Mouse (Mus musculus) MEL-GATA-1-ER (cell line): ENCODE data around the gene Tmem88b.
"Not testable (repeated sequence)": the region's sequence is repeated elsewhere in the genome, so short reads cannot be mapped to it uniquely, and the experiment has no call there.

Experiments used
- DNase-seq: peaks from one replicate; pipeline ENCODE4 v3.0.0-alpha.2; 2012; ENCODE audit warnings: low read depth; ENCODE audit errors: extremely low read depth

Tmem88b gene

DNA sequence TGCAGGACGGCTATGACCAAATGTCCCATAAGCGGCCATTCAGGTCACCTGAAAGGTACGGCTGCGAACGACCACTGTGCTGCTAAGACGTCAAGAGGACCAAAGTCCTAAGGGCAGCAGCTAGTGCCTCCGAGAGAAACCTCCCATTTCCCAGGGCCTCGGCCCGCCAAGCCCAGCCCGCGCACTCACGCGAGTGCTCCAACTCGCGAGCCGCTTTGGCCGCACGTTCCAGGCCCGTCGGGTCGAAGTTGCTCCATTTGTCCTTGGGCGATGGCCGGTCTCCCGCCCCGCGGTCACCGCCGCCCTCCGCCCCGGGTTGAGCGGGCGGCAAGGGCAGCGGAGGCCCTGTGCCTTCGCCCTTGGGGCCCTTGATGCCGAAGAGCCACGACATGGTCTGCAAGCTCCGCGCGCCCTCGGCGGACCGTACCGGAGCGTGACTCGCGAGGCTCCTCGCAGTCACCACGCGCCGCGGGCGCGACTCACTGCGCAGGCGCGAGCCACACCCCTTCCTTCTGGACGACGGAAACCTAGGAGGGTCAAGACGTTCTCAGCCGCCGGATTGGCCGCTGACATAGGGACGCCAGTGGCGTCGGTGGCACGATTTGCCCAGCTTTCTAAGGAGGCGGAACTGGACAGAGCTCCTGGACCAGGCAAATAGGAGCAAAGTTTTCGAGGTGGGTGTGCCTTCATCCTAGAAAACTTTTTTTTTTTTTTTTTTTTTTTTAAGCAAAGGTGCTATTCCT, 24.9 kb downstream of the Tmem88b start, which contains the start of gene Atad3a:
Gene Atad3a, minus strand, starts transcription at position 481 of the 743 bp plus-strand sequence.
- peak; percentile 99 for DNase-seq

DNA sequence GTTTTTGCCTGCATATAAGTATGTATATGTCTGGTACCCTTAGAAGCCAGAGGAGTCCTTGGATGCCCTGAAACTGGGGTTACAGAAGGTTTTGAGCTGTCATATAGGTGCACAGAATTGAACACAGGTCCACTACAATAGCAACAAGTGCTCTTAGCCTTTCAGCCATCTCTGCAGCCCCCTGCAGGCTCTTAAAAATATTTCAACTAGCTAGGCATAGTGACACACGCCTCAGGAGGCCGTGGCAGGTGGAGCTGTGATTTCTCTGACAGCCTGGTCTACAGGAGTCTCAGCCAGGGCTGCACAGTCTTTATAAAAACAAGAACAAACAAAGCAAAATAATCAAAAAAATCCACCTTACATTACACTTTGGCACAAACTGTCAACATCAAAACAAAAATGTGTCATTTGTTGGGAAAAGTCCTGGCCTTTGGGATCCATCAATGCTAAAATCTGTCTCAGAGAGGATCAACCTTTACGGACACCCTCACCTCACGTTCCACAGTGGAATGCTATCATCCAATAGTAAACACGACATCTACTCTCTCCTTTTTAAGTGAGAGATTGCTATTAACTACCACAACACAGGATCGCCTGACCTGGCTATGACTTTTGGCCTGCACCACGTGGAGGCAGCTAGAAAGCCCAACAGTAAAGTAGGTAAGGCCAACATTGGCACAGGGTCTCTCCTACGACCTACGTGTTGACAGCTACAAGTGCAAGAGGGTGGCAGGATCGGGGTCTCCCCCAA, 25.6 kb downstream of the Tmem88b start:
- DNase-seq = no peak

GRCm38 (mm10) chr4:155757011-155757410, 28.7 kb downstream of the Tmem88b start:
- no peak for DNase-seq

GRCm38 (mm10) chr4:155746575-155747490, 38.8 kb downstream of the Tmem88b start:
- no peak for DNase-seq

DNA sequence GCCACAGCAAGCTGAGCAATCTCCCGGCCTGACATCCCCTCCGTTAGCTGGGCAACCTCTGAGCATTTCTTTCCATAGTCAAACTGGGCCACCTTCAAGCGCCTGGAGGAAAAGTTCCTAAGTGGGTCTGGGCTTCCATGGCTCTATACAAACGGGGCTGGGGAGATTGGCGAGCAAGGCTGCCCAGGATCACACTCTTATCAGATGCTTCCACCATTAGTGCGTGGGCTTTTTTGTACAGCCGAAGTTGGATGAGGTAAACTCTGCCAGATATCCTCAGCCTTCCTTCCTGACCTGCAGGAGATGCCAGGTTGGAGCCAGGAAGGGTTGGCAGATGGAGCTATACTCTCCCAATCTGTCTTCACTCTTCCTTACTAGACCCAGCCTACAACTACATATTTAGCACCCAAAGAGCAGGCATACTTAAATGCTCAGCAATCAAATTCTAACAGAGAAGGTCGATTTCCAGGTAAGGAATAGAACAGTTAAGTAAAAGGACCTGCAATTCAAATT, 39.6 kb downstream of the Tmem88b start:
- DNase-seq = no peak

DNA sequence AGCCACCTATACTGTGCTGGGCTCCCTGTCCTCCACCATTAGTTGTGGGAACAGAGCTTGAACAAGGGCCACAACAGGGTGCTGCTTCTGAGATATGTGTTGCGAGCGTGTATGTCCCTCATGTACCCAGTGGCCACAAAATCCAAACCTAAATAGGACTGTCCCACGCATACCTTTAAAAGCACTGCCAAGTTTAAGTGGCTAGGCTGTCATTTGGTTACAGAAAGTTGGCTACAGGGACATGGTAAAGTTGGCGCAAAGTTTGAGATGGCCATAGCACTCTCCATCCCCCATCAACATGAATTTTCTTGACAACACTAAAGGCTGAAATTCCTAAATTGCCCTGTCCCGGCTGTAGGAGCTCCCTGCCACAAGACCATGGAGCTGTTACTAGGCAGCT, 40.5 kb downstream of the Tmem88b start:
- no peak for DNase-seq

DNA sequence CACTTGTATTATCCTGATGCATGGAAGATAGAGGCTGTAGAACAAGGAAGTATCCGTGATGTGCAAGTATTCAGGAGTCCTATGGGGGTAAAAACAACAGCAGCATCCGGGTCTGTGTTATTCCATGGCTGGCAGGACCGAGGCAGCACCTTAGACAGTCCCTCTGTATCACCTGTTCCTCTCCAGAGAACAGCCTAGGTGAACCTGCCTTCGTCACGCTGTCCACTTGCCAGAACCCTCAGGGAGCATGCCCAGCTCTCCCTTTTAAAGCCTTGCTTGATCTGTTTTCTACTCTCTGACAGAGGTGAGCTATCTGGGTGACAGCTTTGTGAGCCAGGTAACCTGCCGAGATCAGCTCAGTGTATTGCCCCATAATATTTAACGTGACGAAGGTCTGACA, 41.2 kb downstream of the Tmem88b start:
- no peak for DNase-seq

DNA sequence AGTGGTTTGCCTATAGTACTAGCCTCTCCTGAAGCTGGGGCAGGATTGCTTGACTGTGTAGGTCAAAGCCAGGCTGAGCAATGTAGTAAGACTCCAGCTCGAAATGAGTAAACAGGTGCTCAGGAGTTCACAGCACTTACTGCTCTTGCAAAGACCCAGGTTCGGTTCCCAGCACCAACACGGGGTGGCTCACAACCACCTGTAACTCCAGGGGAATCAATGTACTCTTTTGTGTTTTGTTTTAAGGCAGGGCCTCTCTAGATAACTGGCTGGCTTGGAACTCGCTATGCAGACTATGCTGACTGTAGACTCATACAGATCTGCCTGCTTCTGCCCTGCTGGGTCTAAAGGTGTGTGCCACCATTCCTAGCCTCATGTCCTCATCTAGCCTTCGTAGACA, 43.0 kb downstream of the Tmem88b start:
- no peak for DNase-seq

DNA sequence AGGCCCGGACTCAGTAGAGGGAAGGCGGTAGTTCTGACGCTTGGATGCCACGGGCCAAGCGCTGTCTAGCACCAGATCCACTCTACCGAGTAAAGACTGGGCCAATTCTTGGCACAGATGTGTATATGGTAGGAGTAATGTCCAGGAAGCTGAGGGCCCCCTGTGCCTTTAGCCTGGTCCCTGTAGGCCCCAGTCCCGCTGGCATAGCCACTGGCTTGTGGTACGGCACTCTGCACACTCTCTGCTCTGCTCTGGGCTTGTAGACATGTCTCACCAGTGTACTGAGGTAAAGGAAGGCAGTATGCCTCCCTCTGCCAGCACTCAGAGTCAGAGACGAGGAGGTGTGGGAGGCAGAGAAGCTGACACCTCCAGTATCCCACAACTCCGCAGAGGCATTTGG, 45.0 kb downstream of the Tmem88b start:
- DNase-seq = not testable (repeated sequence)

- DNase-seq = no peak
Measured at GRCm38 (mm10) chr4:155739741-155740636, 45.7 kb downstream of the Tmem88b start.

GRCm38 (mm10) chr4:155739152-155739551, 46.5 kb downstream of the Tmem88b start:
- no peak for DNase-seq

DNA sequence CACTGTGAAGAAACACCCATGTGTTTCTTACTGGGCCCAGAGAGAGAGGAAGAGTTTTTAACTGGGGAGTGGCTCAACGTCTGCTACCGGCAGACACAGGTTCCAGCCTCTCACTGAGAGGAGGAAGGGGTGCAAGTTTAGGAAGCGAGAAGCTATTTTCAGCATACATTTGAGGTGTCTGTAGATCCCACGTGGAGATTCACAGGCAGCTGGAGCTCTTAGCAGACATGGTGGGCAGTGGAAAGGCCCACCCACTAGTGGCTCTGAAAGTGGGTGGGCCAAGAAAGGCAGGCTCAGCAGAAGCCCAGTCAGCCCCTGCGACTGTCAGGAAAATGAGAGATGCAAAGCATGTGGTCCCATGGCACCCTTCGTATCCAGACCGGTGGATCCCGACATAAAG, 47.4 kb downstream of the Tmem88b start:
- DNase-seq = no peak

GRCm38 (mm10) chr4:155736421-155736820, 49.3 kb downstream of the Tmem88b start:
- no peak for DNase-seq

- no peak for DNase-seq
Measured at GRCm38 (mm10) chr4:155735788-155736187, 49.9 kb downstream of the Tmem88b start.

DNA sequence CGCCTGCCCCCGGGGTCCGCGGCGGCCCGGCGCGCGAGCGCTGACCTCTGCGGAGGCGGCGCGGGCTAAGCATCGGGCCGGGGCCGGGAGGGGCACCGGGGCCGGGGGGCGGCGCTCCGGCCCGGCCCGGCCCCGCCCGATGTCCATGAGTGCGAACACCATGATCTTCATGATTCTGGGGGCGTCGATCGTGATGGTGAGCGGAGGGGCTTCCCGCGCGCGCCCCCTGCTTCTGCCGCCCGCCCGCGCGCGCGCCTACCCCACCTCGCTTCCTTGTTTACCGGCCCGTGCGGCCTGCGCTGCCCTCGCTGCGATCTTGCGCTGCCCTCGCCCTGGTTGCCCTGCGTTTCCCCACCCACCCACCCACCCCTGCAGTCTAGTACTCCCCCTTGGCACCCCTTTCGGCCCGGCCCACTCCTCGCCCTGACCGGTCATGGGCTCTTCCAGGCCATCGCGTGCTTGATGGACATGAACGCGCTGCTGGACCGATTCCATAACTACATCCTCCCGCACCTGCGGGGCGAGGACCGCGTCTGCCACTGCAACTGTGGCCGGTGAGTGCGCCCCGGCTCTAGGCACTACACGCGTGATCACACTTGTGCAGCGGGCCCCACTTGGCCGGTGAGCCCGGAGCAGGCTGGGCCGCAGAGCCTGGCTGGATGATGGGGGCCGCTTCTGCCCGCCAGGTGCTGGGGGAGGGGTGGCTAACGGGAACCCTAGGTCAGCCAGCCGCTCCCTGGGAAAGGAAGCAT, 50.5 kb downstream of the Tmem88b start:
- DNase-seq = no peak

GRCm38 (mm10) chr4:155734350-155734941, 51.2 kb downstream of the Tmem88b start, which contains the start of gene Tmem240:
TSS of gene Tmem240 (plus strand) at chr4:155734800.
- DNase-seq = peak; percentile 78

GRCm38 (mm10) chr4:155733267-155733666, 52.4 kb downstream of the Tmem88b start:
- DNase-seq = no peak
